In the genomic region with DNA sequence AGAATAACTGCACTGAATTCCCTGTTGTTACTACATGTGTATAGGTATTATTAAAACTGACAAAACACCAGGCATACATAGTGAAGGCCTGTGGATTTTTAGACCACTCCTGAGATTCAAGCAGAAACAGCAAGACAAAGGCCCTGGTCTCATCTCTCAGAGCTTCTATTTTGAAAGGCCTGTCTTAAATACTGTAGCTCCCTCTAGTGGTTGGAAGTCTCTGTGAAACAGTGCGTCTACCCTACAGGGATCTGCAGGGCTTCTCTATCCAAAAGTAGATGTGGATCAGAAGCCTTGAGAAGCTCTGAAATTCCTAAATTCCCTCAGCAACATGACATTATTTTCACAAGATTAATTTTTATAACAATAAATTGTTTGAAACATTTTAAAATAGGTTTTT, we compare ENCODE assay signal across 9 mouse cellular contexts. TPM values are rescaled to one million over a fixed set of nuclear protein-coding genes. Genes with fewer than 3 reads are reported as not detected.
DNase-seq lines count a peak whose midpoint lies in the region; ATAC-seq lines count a peak whose summit lies in the region.
"Had no signal": no experiment of that assay in that cellular context is flagged by ENCODE, and none has a peak within 500 bp of the region (broad histone marks: within the 10 kb centered on the region; RNA-seq: fewer than 3 reads in every experiment).

No protein-coding gene starts in this region.

- peak; percentile 19 to 74 for DNase-seq in frontal cortex, adult 2 months (ENCODE audit: extremely low spot score in 1 of 2, low spot score in 1 of 2)
- DNase-seq in frontal cortex, postnatal 10 days (ENCODE audit: low spot score in 2 of 2), result no peak
- DNase-seq in midbrain, embryonic 14.5 days, result peak; percentile 59
- DNase-seq in midbrain, embryonic 10.5 days (ENCODE audit: low spot score), result no peak
- DNase-seq in c-Kit-positive CD71-positive TER-119-positive erythroid progenitor cells, embryonic 14.5 days (ENCODE audit: low spot score), result peak; percentile 27
- peak; percentile 20 for DNase-seq in mesoderm, embryonic 11.5 days (ENCODE audit: low read depth, low spot score)
- no peak for DNase-seq in spleen, postnatal 4 days (ENCODE audit: low spot score in 2 of 2)
- no peak for DNase-seq in midbrain, embryonic 11.5 days (ENCODE audit: low spot score, missing footprints)

- no peak overlapping the region for H3K4me3 ChIP-seq in midbrain, embryonic 14.5 days (replicated peaks; ENCODE audit: low read depth, low read length)
- no peak overlapping the region for H3K4me3 ChIP-seq in midbrain, embryonic 10.5 days
- H3K4me3 ChIP-seq in midbrain, embryonic 11.5 days (ENCODE audit: low read depth, low read length), result no peak overlapping the region
- H3K4me3 ChIP-seq: neural tube, embryonic 13.5 days had no signal

- H3K9ac ChIP-seq in midbrain, embryonic 14.5 days (replicated peaks; ENCODE audit: low read length), result no peak overlapping the region
- H3K9ac ChIP-seq in midbrain, embryonic 11.5 days (ENCODE audit: low read length), result no peak overlapping the region
- H3K9ac ChIP-seq: neural tube, embryonic 13.5 days had no signal

- no peak overlapping the region for H3K4me2 ChIP-seq in midbrain, embryonic 14.5 days (ENCODE audit: low read length)
- H3K4me2 ChIP-seq in midbrain, embryonic 11.5 days, result no peak overlapping the region
- H3K4me2 ChIP-seq: neural tube, embryonic 13.5 days had no signal

- H3K36me3 ChIP-seq in midbrain, embryonic 14.5 days (ENCODE audit: control insufficient read depth, insufficient read depth, low read length), result no peaks in the 10 kb centered on the region
- H3K36me3 ChIP-seq in midbrain, embryonic 10.5 days, result no peaks in the 10 kb centered on the region
- no peaks in the 10 kb centered on the region for H3K36me3 ChIP-seq in midbrain, embryonic 11.5 days (ENCODE audit: control insufficient read depth, insufficient read depth, low read length)
- H3K36me3 ChIP-seq: neural tube, embryonic 13.5 days had no signal

- no peaks in the 10 kb centered on the region for H3K4me1 ChIP-seq in midbrain, embryonic 14.5 days (ENCODE audit: control insufficient read depth, insufficient read depth, low read length)
- no peaks in the 10 kb centered on the region for H3K4me1 ChIP-seq in midbrain, embryonic 10.5 days
- H3K4me1 ChIP-seq in midbrain, embryonic 11.5 days (ENCODE audit: control insufficient read depth, insufficient read depth, low read length), result no peaks in the 10 kb centered on the region
- H3K4me1 ChIP-seq: neural tube, embryonic 13.5 days had no signal

- 38% methylated on average over 1 of the region's 1 CpGs for WGBS in midbrain, embryonic 14.5 days
- WGBS in midbrain, embryonic 10.5 days, result 28% methylated on average over 1 of the region's 1 CpGs
- 41% methylated on average over 1 of the region's 1 CpGs for WGBS in midbrain, embryonic 11.5 days

- no peak for ATAC-seq in midbrain, embryonic 14.5 days (ENCODE audit: low FRiP score, low TSS enrichment)
- ATAC-seq in midbrain, embryonic 11.5 days (ENCODE audit: low FRiP score), result no peak

- H3K27ac ChIP-seq in midbrain, embryonic 14.5 days (replicated peaks; ENCODE audit: low read depth, low read length), result no peak overlapping the region
- no peak overlapping the region for H3K27ac ChIP-seq in midbrain, embryonic 10.5 days (replicated peaks)
- H3K27ac ChIP-seq in midbrain, embryonic 11.5 days (ENCODE audit: low read depth, low read length), result no peak overlapping the region
- H3K27ac ChIP-seq: neural tube, embryonic 13.5 days had no signal

- no peaks in the 10 kb centered on the region for H3K27me3 ChIP-seq in midbrain, embryonic 14.5 days (ENCODE audit: control insufficient read depth, insufficient read depth, low read length)
- no peaks in the 10 kb centered on the region for H3K27me3 ChIP-seq in midbrain, embryonic 10.5 days (ENCODE audit: low read depth, poor library complexity, severe bottlenecking)
- no peaks in the 10 kb centered on the region for H3K27me3 ChIP-seq in midbrain, embryonic 11.5 days (ENCODE audit: control insufficient read depth, insufficient read depth, low read length)
- H3K27me3 ChIP-seq: neural tube, embryonic 13.5 days had no signal

- no peaks in the 10 kb centered on the region for H3K9me3 ChIP-seq in midbrain, embryonic 14.5 days (ENCODE audit: control insufficient read depth, low read length)
- H3K9me3 ChIP-seq in midbrain, embryonic 10.5 days (replicated peaks), result no peaks in the 10 kb centered on the region; the same call in 1 of the 2 replicates
- no peaks in the 10 kb centered on the region for H3K9me3 ChIP-seq in midbrain, embryonic 11.5 days (ENCODE audit: control insufficient read depth, low read length)
- H3K9me3 ChIP-seq: neural tube, embryonic 13.5 days had no signal

RNA-seq across cellular contexts. Expression of gene Olfr1389, which starts 12.3 kb away (rescaled TPM):
- polyA plus RNA-seq in frontal cortex, adult 2 months (2012; rRNA removed), result 0.02 and 0.11 TPM in 2 replicates
- not detected in 2 replicates for polyA plus RNA-seq in midbrain, embryonic 14.5 days (2014; fragmentation: Nextera tagmentation; extraction: Ambion mirVana)
- polyA plus RNA-seq in midbrain, embryonic 10.5 days (2016; fragmentation: Nextera tagmentation; extraction: Ambion mirVana), result not detected in 2 replicates
- not detected in 2 replicates for polyA plus RNA-seq in midbrain, embryonic 11.5 days (2014; fragmentation: Nextera tagmentation; extraction: Ambion mirVana)
- polyA plus RNA-seq: neural tube, embryonic 13.5 days had no signal

RNA-seq across cellular contexts. Expression of gene Olfr1388, which starts 25.9 kb away (rescaled TPM):
- 0.10 and 0.19 TPM in 2 replicates for polyA plus RNA-seq in frontal cortex, adult 2 months (2012; rRNA removed)
- polyA plus RNA-seq in midbrain, embryonic 14.5 days (2014; fragmentation: Nextera tagmentation; extraction: Ambion mirVana), result 0.09 TPM in 2 replicates
- 0.09 TPM in 2 replicates for polyA plus RNA-seq in midbrain, embryonic 10.5 days (2016; fragmentation: Nextera tagmentation; extraction: Ambion mirVana)
- 0.07 and 0.08 TPM in 2 replicates for polyA plus RNA-seq in midbrain, embryonic 11.5 days (2014; fragmentation: Nextera tagmentation; extraction: Ambion mirVana)

RNA-seq across cellular contexts. Expression of gene Olfr1387, which starts 44.6 kb away (rescaled TPM):
- not detected in 2 replicates for polyA plus RNA-seq in frontal cortex, adult 2 months (2012; rRNA removed)
- not detected in 2 replicates for polyA plus RNA-seq in midbrain, embryonic 14.5 days (2014; fragmentation: Nextera tagmentation; extraction: Ambion mirVana)
- not detected in 2 replicates for polyA plus RNA-seq in midbrain, embryonic 10.5 days (2016; fragmentation: Nextera tagmentation; extraction: Ambion mirVana)
- polyA plus RNA-seq in midbrain, embryonic 11.5 days (2014; fragmentation: Nextera tagmentation; extraction: Ambion mirVana), result not detected in 2 replicates
- polyA plus RNA-seq: neural tube, embryonic 13.5 days had no signal

RNA-seq across cellular contexts. Expression of gene Olfr1386, which starts 54.3 kb away (rescaled TPM):
- not detected in 2 replicates for polyA plus RNA-seq in frontal cortex, adult 2 months (2012; rRNA removed)
- polyA plus RNA-seq in midbrain, embryonic 14.5 days (2014; fragmentation: Nextera tagmentation; extraction: Ambion mirVana), result not detected in 2 replicates
- polyA plus RNA-seq in midbrain, embryonic 10.5 days (2016; fragmentation: Nextera tagmentation; extraction: Ambion mirVana), result not detected in 2 replicates
- not detected in 2 replicates for polyA plus RNA-seq in midbrain, embryonic 11.5 days (2014; fragmentation: Nextera tagmentation; extraction: Ambion mirVana)
- polyA plus RNA-seq: neural tube, embryonic 13.5 days had no signal

Comparison
In these comparisons a context has a peak if more than half of its experiments do, and no peak if none do; other contexts are left out.
1. DNase-seq: peak in frontal cortex, adult 2 months (2 of 2), midbrain, embryonic 14.5 days (single experiment), c-Kit-positive CD71-positive TER-119-positive erythroid progenitor cells, embryonic 14.5 days (single experiment) and mesoderm, embryonic 11.5 days (single experiment); none in frontal cortex, postnatal 10 days (0 of 2), midbrain, embryonic 10.5 days (single experiment), spleen, postnatal 4 days (0 of 2) and midbrain, embryonic 11.5 days (single experiment).